Mouse (Mus musculus) embryonic stem cell, embryonic (primary cell): ENCODE measurements around the gene Kcns3.

Experiments used
- CTCF ChIA-PET, 4 experiments: fragments of 300-600 bp in 2 of 4; fragments of 350-600 bp in 2 of 4; sonication (Branson Sonifier 250); formaldehyde crosslinking; loops; one replicate each; lab custom pipeline; 2022; ENCODE audit warnings: inconsistent platforms in 2 of 4; lab: Charles Lee
- POLR2A ChIA-PET, 4 experiments: fragments of 300-600 bp in 2 of 4; fragments of 350-600 bp in 2 of 4; sonication (Branson Sonifier 250); formaldehyde crosslinking; loops; one replicate each; lab custom pipeline; 2022; ENCODE audit warnings: antibody characterized with exemption in 4 of 4, inconsistent platforms in 1 of 4; lab: Charles Lee

The Kcns3 gene

DNA sequence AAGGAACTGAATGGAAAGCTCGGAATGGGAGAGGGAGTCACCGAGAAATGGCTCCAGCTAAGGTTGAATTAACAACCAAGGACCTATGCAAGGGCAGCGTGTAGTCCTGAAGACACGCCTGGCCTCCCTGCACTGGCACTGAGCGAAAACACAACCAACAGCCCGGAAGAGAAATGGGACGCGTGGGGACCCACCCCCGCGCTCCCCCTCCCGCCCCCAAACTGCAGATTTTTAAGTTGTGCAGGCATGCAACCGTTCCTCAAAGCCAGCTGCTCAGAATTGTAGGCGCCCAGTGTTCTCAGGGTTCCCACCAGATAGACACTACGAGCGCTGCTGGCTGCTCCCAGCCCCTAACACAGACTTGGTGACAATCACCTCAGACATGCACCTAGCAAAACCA lies at the start of gene Kcns3:
Gene Kcns3 (minus strand): TSS at position 42 of the 400 bp plus-strand sequence.
- ChIA-PET POLR2A (interaction anchor here in 1 of 4 experiments (0.6 to 1.4 kb wide), 4 partner anchors 34 to 306 kb away, joined by 3 to 4 read pairs (median 3); no protein-coding TSS in a partner anchor), CTCF (interaction anchor here in 3 of 4 experiments (0.9 to 1.9 kb wide), 3 partner anchors 10 to 27 kb away, joined by 3 to 4 read pairs (median 3); no protein-coding TSS in a partner anchor)

- CTCF ChIA-PET: interaction anchor here in 3 of 4 experiments (0.6 to 1.5 kb wide), 8 partner anchors 16 to 239 kb away, joined by 3 to 7 read pairs (median 3); partner anchors contain the start of genes Gen1 (in 1 of the 3) and Smc6 (in 1 of the 3)
- POLR2A ChIA-PET: interaction anchor here in 3 of 4 experiments (0.7 to 2.2 kb wide), 16 partner anchors 10 to 784 kb away, joined by 3 to 12 read pairs (median 4); partner anchors contain the start of genes Smc6 (in 3 of the 3), Gen1 (in 2 of the 3) and Msgn1 (in 1 of the 3)
Observed at GRCm38 (mm10) chr12:11198551-11198950, 47.7 kb upstream of the Kcns3 start.

DNA sequence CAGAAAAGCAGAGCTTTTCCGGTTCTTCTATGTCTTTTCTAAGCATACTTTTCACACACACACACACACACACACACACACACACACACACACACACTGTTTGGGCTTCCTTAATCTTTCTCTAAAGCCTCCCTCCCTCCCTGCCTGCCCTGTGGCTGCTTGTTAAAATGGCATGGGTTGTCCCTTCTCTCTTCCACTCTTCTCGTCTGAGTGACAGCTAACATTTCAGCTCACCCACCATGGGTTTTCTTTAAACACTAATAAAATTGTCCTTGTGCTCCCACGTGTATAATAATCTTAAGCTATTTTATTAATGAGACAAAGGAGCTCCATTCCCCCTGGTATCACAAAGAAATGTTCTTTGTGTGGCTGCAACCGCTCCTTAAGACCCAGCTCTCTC lies 47.2 kb upstream of the Kcns3 start:
- POLR2A ChIA-PET: interaction anchor here in 3 of 4 experiments (0.6 to 2.2 kb wide), 14 partner anchors 11 to 435 kb away, joined by 3 to 12 read pairs (median 4); partner anchors contain the start of genes Smc6 (in 3 of the 3), Gen1 (in 2 of the 3) and Msgn1 (in 1 of the 3)
- CTCF ChIA-PET: interaction anchor here (0.6 to 1.5 kb wide), 8 partner anchors 17 to 239 kb away, joined by 3 to 7 read pairs (median 3); partner anchors contain the start of genes Gen1 (in 1 of the 4) and Smc6 (in 1 of the 4)

DNA sequence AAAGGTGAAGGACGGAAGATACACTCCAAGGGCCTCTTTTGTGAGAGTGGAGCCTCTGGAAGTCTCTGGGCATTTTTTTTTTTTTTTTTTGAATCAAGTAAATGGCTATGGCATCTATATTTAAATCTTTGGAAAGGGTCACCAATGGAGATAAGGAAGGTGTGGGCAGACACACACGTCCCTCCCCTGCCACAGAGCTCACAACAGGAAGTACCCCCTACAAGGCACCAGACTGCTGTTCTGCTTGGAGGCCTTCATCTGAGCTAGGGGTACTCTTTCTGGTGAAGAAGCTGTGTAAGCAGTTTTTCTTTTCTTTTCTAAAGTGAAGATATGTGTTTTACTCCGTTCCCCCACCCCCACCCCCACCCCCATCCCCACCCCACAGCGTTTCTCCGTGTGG lies 46.0 kb upstream of the Kcns3 start:
- CTCF ChIA-PET: interaction anchor here (0.5 to 3.3 kb wide), 83 partner anchors 8 to 1904 kb away, joined by 3 to 62 read pairs (median 5); partner anchors contain the start of genes Msgn1 (in 2 of the 4), Gen1 (in 1 of the 4), Smc6 (in 1 of the 4) and Vsnl1 (in 1 of the 4)

DNA sequence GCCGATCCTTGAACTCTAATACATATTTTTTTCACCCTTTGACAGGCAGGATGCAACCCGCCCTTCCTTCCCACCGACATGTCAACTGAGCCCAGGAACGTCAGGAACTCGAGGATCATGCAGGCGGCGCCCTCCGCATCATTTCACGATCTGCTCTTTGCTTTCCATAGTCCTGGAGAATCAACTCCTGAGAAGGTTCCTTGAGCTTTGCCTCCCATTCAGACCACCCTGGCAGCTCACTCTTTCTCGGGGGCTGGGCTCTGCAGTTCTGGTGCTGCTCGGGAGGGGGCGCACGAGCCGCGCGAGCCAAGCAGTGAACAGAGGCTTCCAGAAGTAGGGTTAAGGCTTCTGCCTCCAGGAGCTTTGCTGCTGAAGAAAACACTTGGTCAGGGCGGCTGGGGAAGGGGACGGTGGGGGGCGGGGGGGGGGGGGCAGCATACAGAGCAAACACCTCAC lies 45.3 kb upstream of the Kcns3 start:
- ChIA-PET POLR2A (interaction anchor here (0.6 to 2.4 kb wide), 29 partner anchors 8 to 1635 kb away, joined by 3 to 9 read pairs (median 5); partner anchors contain the start of genes Smc6 (in 3 of the 4), Gen1 (in 2 of the 4) and Msgn1 (in 1 of the 4)), CTCF (interaction anchor here (0.5 to 3.3 kb wide), 93 partner anchors 8 to 950 kb away, joined by 3 to 62 read pairs (median 4); partner anchors contain the start of genes Msgn1 (in 3 of the 4), Gen1 (in 1 of the 4), Smc6 (in 1 of the 4) and Vsnl1 (in 1 of the 4))

More for the DNA sequence above, 46.0 kb upstream of the Kcns3 start:
- POLR2A ChIA-PET: interaction anchor here (0.6 to 2.2 kb wide), 27 partner anchors 8 to 1634 kb away, joined by 3 to 9 read pairs (median 5); partner anchors contain the start of genes Smc6 (in 3 of the 4), Gen1 (in 2 of the 4) and Msgn1 (in 1 of the 4)

DNA sequence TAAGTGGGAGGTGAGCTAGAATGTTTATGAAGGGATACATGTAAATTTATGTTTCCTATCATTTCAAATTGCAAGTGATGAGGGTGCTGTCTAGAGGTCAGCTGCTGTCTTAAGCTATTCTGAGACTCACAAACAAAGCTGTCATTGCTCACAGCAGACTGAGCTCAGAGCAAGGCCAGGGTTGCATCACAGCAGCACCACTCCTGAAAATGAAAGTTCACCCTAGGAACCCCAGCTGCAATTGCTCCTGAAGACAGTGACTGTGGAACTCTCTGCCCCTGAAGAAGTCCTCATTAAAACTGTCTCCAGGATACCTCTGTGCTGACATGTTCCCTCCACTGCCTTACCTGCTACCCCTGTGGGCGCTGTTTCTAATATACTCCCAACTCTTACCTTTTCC lies 44.2 kb upstream of the Kcns3 start:
- CTCF ChIA-PET: interaction anchor here (0.5 to 3.3 kb wide), 7 partner anchors 13 to 156 kb away, joined by 3 to 62 read pairs (median 4); partner anchors contain the start of gene Msgn1 (in 1 of the 4)
- POLR2A ChIA-PET: interaction anchor here (0.6 to 2.4 kb wide), 9 partner anchors 9 to 803 kb away, joined by 3 to 8 read pairs (median 4); no protein-coding TSS in a partner anchor

DNA sequence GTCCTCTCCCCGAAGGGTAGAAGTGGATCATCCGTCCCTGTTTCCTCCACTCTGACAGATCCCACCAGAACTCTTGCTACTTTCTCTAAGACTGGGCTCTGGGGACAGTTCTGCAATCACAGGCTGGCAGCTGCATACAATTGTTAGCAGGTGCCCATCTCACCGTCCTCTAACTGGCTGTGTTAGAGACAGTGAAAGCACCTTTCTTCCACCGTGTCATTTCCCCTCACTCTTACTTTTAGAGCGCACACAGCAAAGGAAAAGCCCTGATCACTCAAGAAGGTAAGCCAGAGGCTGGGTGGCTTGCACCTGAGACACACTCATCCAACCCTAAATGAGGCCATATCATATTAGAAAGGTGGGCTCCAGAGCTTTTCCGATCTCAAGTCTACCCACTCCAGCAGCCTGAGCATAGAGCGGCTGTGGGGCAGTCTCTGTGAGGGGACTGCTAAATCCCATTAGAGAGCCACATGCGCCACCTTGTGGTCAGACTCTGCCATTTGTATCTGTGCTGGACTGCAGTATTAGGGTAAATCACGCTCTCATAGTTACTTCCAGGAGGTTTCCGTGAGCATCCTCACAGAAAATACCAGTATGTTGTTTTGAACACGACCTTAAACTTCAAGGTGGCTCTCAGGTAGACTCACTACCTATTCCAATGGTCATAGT lies 27.8 kb upstream of the Kcns3 start:
- ChIA-PET POLR2A (interaction anchor here in 1 of 4 experiments (0.6 kb wide), 1 partner anchor 29 kb away, joined by 3 read pairs; no protein-coding TSS in a partner anchor), CTCF (interaction anchor here (0.5 to 2.6 kb wide), 17 partner anchors 17 to 1484 kb away, joined by 3 to 15 read pairs (median 3); partner anchors contain the start of gene Kcns3 (in 1 of the 4))

DNA sequence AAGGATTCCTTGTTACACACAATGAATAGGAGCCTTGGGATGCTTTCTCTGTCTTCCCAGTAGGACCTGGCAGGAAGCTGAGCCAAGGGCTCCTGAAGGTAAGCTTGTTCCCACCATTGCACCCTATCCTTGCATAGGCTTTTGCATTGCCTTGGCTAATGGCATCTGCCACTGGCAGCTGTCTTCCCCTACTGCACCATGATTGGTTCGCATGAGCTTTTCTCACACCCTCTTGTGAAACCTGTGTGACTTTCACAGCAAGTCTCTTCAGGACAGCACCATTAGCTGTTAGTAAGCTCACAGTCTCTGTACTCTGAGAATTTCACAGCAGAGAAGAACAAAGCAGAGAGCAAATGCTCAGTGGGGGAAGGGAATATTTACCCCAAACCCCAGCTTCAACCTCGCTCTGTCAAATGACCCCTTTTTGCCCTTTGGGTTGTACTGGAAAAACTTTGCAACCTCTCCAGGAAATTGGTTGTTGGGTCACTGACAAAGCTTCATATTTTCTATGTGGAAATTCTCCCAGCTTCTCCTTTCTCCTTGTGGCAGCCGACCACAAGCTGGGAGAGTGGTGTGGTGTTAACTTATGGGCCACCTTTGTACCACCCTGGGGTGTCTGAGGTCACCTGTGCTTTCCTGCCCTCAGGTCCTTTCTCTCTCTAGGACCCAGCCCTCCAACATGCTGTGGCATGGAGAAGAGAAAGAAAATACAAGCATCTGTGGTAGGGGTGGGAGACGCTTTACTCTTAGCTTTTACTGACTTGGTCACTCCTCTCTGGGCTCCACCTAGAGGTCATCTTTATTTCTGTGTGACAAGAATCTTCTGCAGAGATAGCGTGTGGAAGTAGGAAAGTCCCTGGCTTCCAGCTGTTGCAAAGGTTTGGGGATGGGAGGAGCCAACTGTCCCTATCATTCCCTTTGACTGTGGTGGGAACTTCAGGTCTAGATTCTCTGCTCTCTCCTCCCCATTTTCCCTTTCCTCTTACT lies 26.8 kb upstream of the Kcns3 start:
- ChIA-PET POLR2A (interaction anchor here in 1 of 4 experiments (0.9 kb wide), 1 partner anchor 28 kb away, joined by 4 read pairs; no protein-coding TSS in a partner anchor), CTCF (interaction anchor here (0.5 to 2.6 kb wide), 25 partner anchors 18 to 1483 kb away, joined by 3 to 15 read pairs (median 4); partner anchors contain the start of gene Kcns3 (in 2 of the 4))

GRCm38 (mm10) chr12:11158670-11159069 lies 7.8 kb upstream of the Kcns3 start:
- POLR2A ChIA-PET: interaction anchor here in 1 of 4 experiments (1.3 kb wide), 1 partner anchor 9 kb away, joined by 4 read pairs; no protein-coding TSS in a partner anchor
- CTCF ChIA-PET: no interaction called here

- POLR2A ChIA-PET: no interaction called here
- CTCF ChIA-PET: interaction anchor here in 2 of 4 experiments (0.6 to 1.4 kb wide), 2 partner anchors 43 to 280 kb away, joined by 4 to 5 read pairs; no protein-coding TSS in a partner anchor
Observed at GRCm38 (mm10) chr12:11155123-11155522, 4.3 kb upstream of the Kcns3 start.

GRCm38 (mm10) chr12:11153587-11153986 lies 2.7 kb upstream of the Kcns3 start:
- ChIA-PET POLR2A (interaction anchor here in 2 of 4 experiments (0.6 to 1.5 kb wide), 3 partner anchors 12 to 1751 kb away, joined by 3 to 5 read pairs (median 3); no protein-coding TSS in a partner anchor), CTCF (interaction anchor here in 1 of 4 experiments (1.1 kb wide), 1 partner anchor 43 kb away, joined by 3 read pairs; no protein-coding TSS in a partner anchor)

GRCm38 (mm10) chr12:11150192-11150935 lies 492 bp downstream of the Kcns3 start:
- POLR2A ChIA-PET: interaction anchor here in 3 of 4 experiments (0.6 to 1.9 kb wide), 11 partner anchors 8 to 117 kb away, joined by 3 to 6 read pairs (median 4); no protein-coding TSS in a partner anchor
- CTCF ChIA-PET: interaction anchor here in 3 of 4 experiments (0.7 to 2.4 kb wide), 6 partner anchors 10 to 1025 kb away, joined by 3 to 10 read pairs (median 4); no protein-coding TSS in a partner anchor

DNA sequence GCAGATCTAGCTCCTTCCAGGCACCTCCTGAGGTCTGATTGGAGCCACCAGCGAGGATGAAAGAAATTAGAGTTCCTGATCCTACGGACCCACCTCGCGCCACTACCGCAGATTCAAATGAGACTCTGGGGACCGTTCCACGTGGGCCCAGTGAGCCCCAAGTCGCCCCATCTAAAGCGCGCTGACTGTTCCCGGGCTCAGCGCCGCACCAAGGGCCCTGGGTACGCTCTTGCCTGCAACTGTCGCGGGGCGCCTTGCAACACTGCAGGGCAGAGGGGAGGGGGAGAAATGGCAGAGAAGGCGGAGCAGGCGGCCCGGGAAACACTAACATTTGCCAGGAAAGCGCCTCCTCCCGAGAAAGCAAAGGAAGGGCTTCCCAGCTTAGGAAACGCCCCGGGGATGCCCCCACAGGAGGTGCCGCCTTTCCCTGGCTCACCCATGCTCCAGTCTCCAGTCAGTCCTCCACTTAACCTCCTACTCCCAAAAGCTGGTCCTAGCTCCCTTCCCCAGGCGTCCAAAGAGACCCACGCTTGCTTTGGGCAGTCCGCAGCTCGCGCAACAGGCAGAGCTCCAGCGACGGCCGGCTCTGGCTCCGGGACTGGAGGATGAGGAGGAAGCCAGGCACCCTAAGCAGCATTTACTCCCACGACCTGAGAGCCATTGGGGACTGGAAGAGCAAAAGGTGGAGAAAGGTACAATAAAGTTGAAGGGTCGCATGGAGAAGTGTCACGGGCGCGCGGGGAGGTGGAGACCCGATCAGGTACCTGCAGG lies 1.2 kb downstream of the Kcns3 start:
- CTCF ChIA-PET: interaction anchor here in 3 of 4 experiments (0.7 to 2.4 kb wide), 7 partner anchors 27 to 1026 kb away, joined by 3 to 10 read pairs (median 4); no protein-coding TSS in a partner anchor
- POLR2A ChIA-PET: interaction anchor here (0.7 to 1.9 kb wide), 23 partner anchors 8 to 161 kb away, joined by 3 to 6 read pairs (median 3); partner anchors contain the start of genes Gen1 (in 1 of the 4) and Smc6 (in 1 of the 4)

- ChIA-PET CTCF (interaction anchor here in 3 of 4 experiments (0.6 to 2.4 kb wide), 7 partner anchors 28 to 344 kb away, joined by 3 to 10 read pairs (median 4); no protein-coding TSS in a partner anchor), POLR2A (interaction anchor here in 3 of 4 experiments (0.7 to 1.9 kb wide), 20 partner anchors 9 to 161 kb away, joined by 3 to 6 read pairs (median 4); partner anchors contain the start of genes Gen1 (in 1 of the 3) and Smc6 (in 1 of the 3))
Observed at GRCm38 (mm10) chr12:11149121-11149420, 1.8 kb downstream of the Kcns3 start.

DNA sequence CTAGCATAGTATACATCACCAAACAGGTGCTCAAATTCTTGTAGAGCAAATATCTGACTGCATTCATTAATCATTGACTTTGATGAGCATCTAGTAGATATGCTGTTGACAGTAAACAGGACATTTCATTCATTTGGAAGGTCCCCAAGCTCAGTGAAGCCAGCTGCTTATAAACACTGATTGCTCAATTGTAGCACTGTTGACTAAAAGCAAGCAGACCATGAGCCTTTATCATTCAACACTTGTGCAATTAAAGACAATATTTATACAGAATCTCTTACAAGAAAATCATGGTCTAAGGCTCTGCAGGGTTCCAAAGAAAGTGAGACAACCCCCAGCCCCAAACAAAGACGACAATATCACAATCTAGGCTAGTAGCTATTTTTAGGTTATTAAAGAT lies 6.0 kb downstream of the Kcns3 start:
- CTCF ChIA-PET: no interaction called here
- POLR2A ChIA-PET: no interaction called here
